Mouse (Mus musculus): ENCODE results near the gene Prss22. TPM values are rescaled to one million over a fixed set of nuclear protein-coding genes. Genes with fewer than 3 reads are reported as not detected.

Prss22 gene
- polyA plus RNA-seq, 1 experiment = 0.23 TPM

- Histone ChIP-seq H3K27ac (ENCODE audit: insufficient read depth, low read depth, low read length) (no peak overlapping the region), H3K36me3 (ENCODE audit: control insufficient read depth, insufficient read depth, low read length) (no peaks in the 10 kb centered on the region), H3K4me3 (ENCODE audit: insufficient read depth, low read depth, low read length) (no peak overlapping the region), H3K4me1 (ENCODE audit: control insufficient read depth, insufficient read depth, low read length) (no peaks in the 10 kb centered on the region), H3K27me3 (replicated peaks; ENCODE audit: control insufficient read depth, insufficient read depth, low read length) (no peaks in the 10 kb centered on the region)
- TF ChIP-seq CTCF (conservative IDR thresholded peaks at IDR 0.05; ENCODE audit: insufficient read depth, insufficient read length, low read depth, low read length) (no peak), POLR2A (IDR thresholded peaks at IDR 0.05; ENCODE audit: low read depth, low read length) (no peak)
- 83% methylated on average over 2 of the region's 2 CpGs for WGBS
- no peak for DNase-seq
Observed at GRCm38 (mm10) chr17:24012921-24013320, 15.0 kb upstream of the Prss22 start.

- H3K27me3 ChIP-seq (replicated peaks; ENCODE audit: control insufficient read depth, insufficient read depth, low read length) = no peaks in the 10 kb centered on the region
- DNase-seq = no peak
- H3K4me1 ChIP-seq (ENCODE audit: control insufficient read depth, insufficient read depth, low read length) = no peaks in the 10 kb centered on the region
- 50% methylated on average over 5 of the region's 5 CpGs for WGBS
- no peak for TF ChIP-seq POLR2A (IDR thresholded peaks at IDR 0.05; ENCODE audit: low read depth, low read length)
- no peak for TF ChIP-seq CTCF (conservative IDR thresholded peaks at IDR 0.05; ENCODE audit: insufficient read depth, insufficient read length, low read depth, low read length)
- H3K27ac ChIP-seq (ENCODE audit: insufficient read depth, low read depth, low read length) = no peak overlapping the region
- no peaks in the 10 kb centered on the region for H3K36me3 ChIP-seq (ENCODE audit: control insufficient read depth, insufficient read depth, low read length)
- H3K4me3 ChIP-seq (ENCODE audit: insufficient read depth, low read depth, low read length) = no peak overlapping the region
Observed at GRCm38 (mm10) chr17:24009617-24010016, 11.7 kb upstream of the Prss22 start.

GRCm38 (mm10) chr17:24008105-24008504 lies 10.2 kb upstream of the Prss22 start:
- Histone ChIP-seq H3K4me3 (ENCODE audit: insufficient read depth, low read depth, low read length) (no peak overlapping the region), H3K4me1 (ENCODE audit: control insufficient read depth, insufficient read depth, low read length) (no peaks in the 10 kb centered on the region), H3K36me3 (ENCODE audit: control insufficient read depth, insufficient read depth, low read length) (no peaks in the 10 kb centered on the region), H3K27me3 (replicated peaks; ENCODE audit: control insufficient read depth, insufficient read depth, low read length) (no peaks in the 10 kb centered on the region), H3K27ac (ENCODE audit: insufficient read depth, low read depth, low read length) (no peak overlapping the region)
- DNase-seq = no peak
- WGBS = 70% methylated on average over 4 of the region's 4 CpGs
- no peak for TF ChIP-seq CTCF (conservative IDR thresholded peaks at IDR 0.05; ENCODE audit: insufficient read depth, insufficient read length, low read depth, low read length)
- TF ChIP-seq POLR2A (IDR thresholded peaks at IDR 0.05; ENCODE audit: low read depth, low read length) = no peak

GRCm38 (mm10) chr17:24007391-24007790 lies 9.5 kb upstream of the Prss22 start:
- no peaks in the 10 kb centered on the region for H3K36me3 ChIP-seq (ENCODE audit: control insufficient read depth, insufficient read depth, low read length)
- no peak overlapping the region for H3K27ac ChIP-seq (ENCODE audit: insufficient read depth, low read depth, low read length)
- H3K4me1 ChIP-seq (ENCODE audit: control insufficient read depth, insufficient read depth, low read length) = no peaks in the 10 kb centered on the region
- H3K27me3 ChIP-seq (replicated peaks; ENCODE audit: control insufficient read depth, insufficient read depth, low read length) = no peaks in the 10 kb centered on the region
- H3K4me3 ChIP-seq (ENCODE audit: insufficient read depth, low read depth, low read length) = no peak overlapping the region
- no peak for TF ChIP-seq CTCF (conservative IDR thresholded peaks at IDR 0.05; ENCODE audit: insufficient read depth, insufficient read length, low read depth, low read length)
- no peak for TF ChIP-seq POLR2A (IDR thresholded peaks at IDR 0.05; ENCODE audit: low read depth, low read length)
- DNase-seq = no peak
- 70% methylated on average over 1 of the region's 1 CpGs for WGBS

GRCm38 (mm10) chr17:24006930-24007329 lies 9.0 kb upstream of the Prss22 start:
- 51% methylated on average over 2 of the region's 2 CpGs for WGBS
- no peak overlapping the region for H3K27ac ChIP-seq (ENCODE audit: insufficient read depth, low read depth, low read length)

GRCm38 (mm10) chr17:24005049-24005448 lies 7.1 kb upstream of the Prss22 start:
- Histone ChIP-seq H3K4me3 (ENCODE audit: insufficient read depth, low read depth, low read length) (no peak overlapping the region), H3K4me1 (ENCODE audit: control insufficient read depth, insufficient read depth, low read length) (no peaks in the 10 kb centered on the region), H3K36me3 (ENCODE audit: control insufficient read depth, insufficient read depth, low read length) (no peaks in the 10 kb centered on the region), H3K27me3 (replicated peaks; ENCODE audit: control insufficient read depth, insufficient read depth, low read length) (no peaks in the 10 kb centered on the region), H3K27ac (ENCODE audit: insufficient read depth, low read depth, low read length) (no peak overlapping the region)
- no peak for DNase-seq
- TF ChIP-seq CTCF (conservative IDR thresholded peaks at IDR 0.05; ENCODE audit: insufficient read depth, insufficient read length, low read depth, low read length) = no peak
- no peak for TF ChIP-seq POLR2A (IDR thresholded peaks at IDR 0.05; ENCODE audit: low read depth, low read length)
- WGBS = 92% methylated on average over 3 of the region's 3 CpGs

More at GRCm38 (mm10) chr17:24006930-24007329, 9.0 kb upstream of the Prss22 start:
- no peaks in the 10 kb centered on the region for H3K36me3 ChIP-seq (ENCODE audit: control insufficient read depth, insufficient read depth, low read length)
- no peak for TF ChIP-seq POLR2A (IDR thresholded peaks at IDR 0.05; ENCODE audit: low read depth, low read length)
- DNase-seq = no peak
- no peak overlapping the region for H3K4me3 ChIP-seq (ENCODE audit: insufficient read depth, low read depth, low read length)
- H3K27me3 ChIP-seq (replicated peaks; ENCODE audit: control insufficient read depth, insufficient read depth, low read length) = no peaks in the 10 kb centered on the region
- H3K4me1 ChIP-seq (ENCODE audit: control insufficient read depth, insufficient read depth, low read length) = no peaks in the 10 kb centered on the region

- Histone ChIP-seq H3K27me3 (replicated peaks; ENCODE audit: control insufficient read depth, insufficient read depth, low read length) (no peaks in the 10 kb centered on the region), H3K36me3 (ENCODE audit: control insufficient read depth, insufficient read depth, low read length) (no peaks in the 10 kb centered on the region), H3K4me1 (ENCODE audit: control insufficient read depth, insufficient read depth, low read length) (no peaks in the 10 kb centered on the region), H3K27ac (ENCODE audit: insufficient read depth, low read depth, low read length) (no peak overlapping the region), H3K4me3 (ENCODE audit: insufficient read depth, low read depth, low read length) (no peak overlapping the region)
- WGBS = 91% methylated on average over 14 of the region's 14 CpGs
- no peak for TF ChIP-seq POLR2A (IDR thresholded peaks at IDR 0.05; ENCODE audit: low read depth, low read length)
- TF ChIP-seq CTCF (conservative IDR thresholded peaks at IDR 0.05; ENCODE audit: insufficient read depth, insufficient read length, low read depth, low read length) = no peak
- DNase-seq = no peak
Observed at GRCm38 (mm10) chr17:24004071-24004665, 6.3 kb upstream of the Prss22 start.
